Mouse (Mus musculus): ENCODE results near the gene Sag. TPM values are rescaled to one million over a fixed set of nuclear protein-coding genes. Genes with fewer than 3 reads are reported as not detected.
A peak's percentile ranks its signal among the peaks of the same experiment; 100 is the strongest.
"Not testable (repeated sequence)": the region's sequence is repeated elsewhere in the genome, so short reads cannot be mapped to it uniquely, and the experiment has no call there.

Gene Sag
- total and polyA plus RNA-seq, 2 experiments from 2014 or later, result 1.3 to 1.4 TPM

DNA sequence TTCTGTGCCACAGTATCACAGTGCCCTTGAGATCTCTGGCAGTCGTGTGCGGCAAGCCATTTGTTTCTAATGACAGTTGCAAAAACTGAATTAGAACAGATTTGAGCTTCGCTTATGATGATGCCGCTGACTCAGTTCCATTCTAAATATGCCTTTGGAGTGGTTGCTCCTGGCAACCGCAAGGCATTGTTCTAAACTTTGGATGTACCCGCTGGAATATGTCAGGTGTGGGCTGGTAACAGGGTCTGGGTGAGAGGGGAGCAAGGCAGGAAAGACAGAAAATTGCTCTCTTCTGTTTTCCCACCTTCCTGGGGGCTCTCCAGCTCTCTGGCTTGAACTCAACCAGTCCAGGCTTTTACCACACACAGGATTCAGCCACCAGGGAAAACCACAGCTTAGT is 9.7 kb downstream of the Sag start:
- WGBS, result 48% methylated on average over 6 of the region's 6 CpGs
- no peaks in the 10 kb centered on the region for H3K36me3 ChIP-seq (ENCODE audit: insufficient read depth, low read length)
- no peaks in the 10 kb centered on the region for H3K9me3 ChIP-seq (ENCODE audit: low read length)
- H3K27me3 ChIP-seq (ENCODE audit: insufficient read depth, low read length), result no peaks in the 10 kb centered on the region
- H3K4me2 ChIP-seq (ENCODE audit: low read depth, low read length), result no peak overlapping the region
- ATAC-seq (0 out of 2 replicates have a peak, but pooled peaks have one; percentile 38), DNase-seq (ENCODE audit: low spot score) (peak; percentile 9)
- no peak overlapping the region for H3K4me3 ChIP-seq (ENCODE audit: low read length)
- TF ChIP-seq CTCF (IDR thresholded peaks at IDR 0.05; ENCODE audit: low read depth), result no peak
- H3K9ac ChIP-seq (replicated peaks; ENCODE audit: low read length), result no peak overlapping the region
- H3K27ac ChIP-seq, result no peak overlapping the region
- no peaks in the 10 kb centered on the region for H3K4me1 ChIP-seq (ENCODE audit: insufficient read depth, low read length)

DNA sequence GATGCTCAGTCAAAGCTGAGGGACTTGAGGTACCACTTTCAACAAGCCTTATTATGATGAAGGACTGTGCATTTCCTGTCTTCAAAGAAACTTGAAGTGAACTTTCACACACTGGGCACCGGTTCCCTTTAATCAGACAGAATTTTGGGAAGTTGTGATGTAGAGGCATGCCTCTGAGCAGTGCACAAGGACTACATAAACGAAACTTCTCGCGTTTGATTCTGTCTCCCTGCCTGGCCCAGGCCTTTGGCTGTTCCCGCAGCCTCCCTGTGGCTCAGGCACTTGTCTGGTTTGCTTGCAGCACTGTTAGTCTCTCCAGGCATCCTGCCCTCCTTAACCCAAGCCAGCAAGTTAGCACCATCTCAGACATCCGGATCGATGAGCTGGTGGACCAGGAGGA is 10.2 kb downstream of the Sag start:
- H3K36me3 ChIP-seq (ENCODE audit: insufficient read depth, low read length), result no peaks in the 10 kb centered on the region
- 60% methylated on average over 7 of the region's 7 CpGs for WGBS
- H3K9me3 ChIP-seq (ENCODE audit: low read length), result no peaks in the 10 kb centered on the region
- no peak for TF ChIP-seq CTCF (IDR thresholded peaks at IDR 0.05; ENCODE audit: low read depth)
- no peak overlapping the region for H3K27ac ChIP-seq
- H3K4me2 ChIP-seq (ENCODE audit: low read depth, low read length), result no peak overlapping the region
- no peak overlapping the region for H3K9ac ChIP-seq (replicated peaks; ENCODE audit: low read length)
- H3K4me3 ChIP-seq (ENCODE audit: low read length), result no peak overlapping the region
- H3K4me1 ChIP-seq (ENCODE audit: insufficient read depth, low read length), result no peaks in the 10 kb centered on the region
- ATAC-seq (peak; percentile 38; the same call in 1 of the 2 replicates), DNase-seq (ENCODE audit: low spot score) (no peak)
- H3K27me3 ChIP-seq (ENCODE audit: insufficient read depth, low read length), result no peaks in the 10 kb centered on the region

DNA sequence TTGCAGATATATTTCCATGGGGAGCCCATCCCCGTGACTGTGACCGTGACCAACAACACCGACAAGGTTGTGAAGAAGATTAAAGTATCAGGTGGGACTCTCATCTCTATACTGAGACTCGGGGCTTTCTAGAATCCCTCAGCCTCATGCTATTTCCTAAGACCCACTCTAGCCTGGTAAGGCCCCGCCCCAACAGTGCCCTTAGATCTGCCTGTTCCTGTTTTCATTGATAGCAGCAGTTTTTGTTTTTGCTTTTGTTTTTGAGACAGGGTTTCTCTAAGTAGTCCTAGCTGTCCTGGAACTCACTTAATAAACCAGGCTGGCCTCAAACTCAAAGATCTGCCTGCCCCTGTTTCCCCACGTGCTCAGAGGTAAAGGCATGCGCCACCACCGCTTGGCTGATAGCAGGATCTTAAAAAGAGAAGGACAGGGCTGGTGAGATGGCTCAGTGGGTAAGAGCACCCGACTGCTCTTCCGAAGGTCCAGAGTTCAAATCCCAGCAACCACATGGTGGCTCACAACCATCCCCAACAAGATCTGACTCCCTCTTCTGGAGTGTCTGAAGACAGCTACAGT is 21.0 kb downstream of the Sag start:
- Histone ChIP-seq H3K27me3 (ENCODE audit: insufficient read depth, low read length) (no peaks in the 10 kb centered on the region), H3K36me3 (ENCODE audit: insufficient read depth, low read length) (no peaks in the 10 kb centered on the region), H3K9ac (replicated peaks; ENCODE audit: low read length) (no peak overlapping the region), H3K27ac (no peak overlapping the region), H3K4me2 (ENCODE audit: low read depth, low read length) (no peak overlapping the region), H3K9me3 (ENCODE audit: low read length) (no peaks in the 10 kb centered on the region), H3K4me1 (ENCODE audit: insufficient read depth, low read length) (no peaks in the 10 kb centered on the region), H3K4me3 (ENCODE audit: low read length) (no peak overlapping the region)
- 93% methylated on average over 10 of the region's 10 CpGs for WGBS
- no peak for TF ChIP-seq CTCF (IDR thresholded peaks at IDR 0.05; ENCODE audit: low read depth)
- ATAC-seq, result no peak
- DNase-seq (ENCODE audit: low spot score), result no peak

- no peaks in the 10 kb centered on the region for H3K36me3 ChIP-seq (ENCODE audit: insufficient read depth, low read length)
- H3K27me3 ChIP-seq (ENCODE audit: insufficient read depth, low read length), result no peaks in the 10 kb centered on the region
- TF ChIP-seq CTCF (IDR thresholded peaks at IDR 0.05; ENCODE audit: low read depth), result no peak
- no peaks in the 10 kb centered on the region for H3K9me3 ChIP-seq (ENCODE audit: low read length)
- no peak overlapping the region for H3K4me3 ChIP-seq (ENCODE audit: low read length)
- 88% methylated on average over 5 of the region's 5 CpGs for WGBS
- no peaks in the 10 kb centered on the region for H3K4me1 ChIP-seq (ENCODE audit: insufficient read depth, low read length)
- H3K4me2 ChIP-seq (ENCODE audit: low read depth, low read length), result no peak overlapping the region
- ATAC-seq (no peak), DNase-seq (ENCODE audit: low spot score) (no peak)
- no peak overlapping the region for H3K9ac ChIP-seq (replicated peaks; ENCODE audit: low read length)
- no peak overlapping the region for H3K27ac ChIP-seq
Observed at GRCm38 (mm10) chr1:87825281-87825680, 21.8 kb downstream of the Sag start.

DNA sequence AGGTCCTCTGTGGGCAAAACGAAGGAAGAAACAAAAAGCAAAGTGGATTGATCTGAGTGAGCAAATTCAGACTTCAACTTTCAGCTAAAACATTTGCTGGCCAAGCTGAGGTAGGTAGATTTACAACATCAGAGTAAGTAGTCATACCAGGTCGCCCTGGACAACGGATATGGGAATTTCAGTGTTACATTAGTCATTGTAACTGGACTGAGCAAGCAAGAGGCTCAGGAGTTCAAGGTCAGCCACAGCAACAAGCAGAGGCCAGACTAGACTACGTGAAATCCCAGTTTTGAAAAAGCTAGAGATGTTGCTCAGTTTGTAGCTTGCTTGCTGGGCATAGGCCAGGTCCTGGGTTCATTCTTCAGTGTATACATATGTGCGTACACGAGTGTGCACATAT is 22.5 kb downstream of the Sag start:
- no peak overlapping the region for H3K4me3 ChIP-seq (ENCODE audit: low read length)
- 84% methylated on average over 6 of the region's 6 CpGs for WGBS
- no peak overlapping the region for H3K9ac ChIP-seq (replicated peaks; ENCODE audit: low read length)
- H3K4me1 ChIP-seq (ENCODE audit: insufficient read depth, low read length), result no peaks in the 10 kb centered on the region
- no peaks in the 10 kb centered on the region for H3K27me3 ChIP-seq (ENCODE audit: insufficient read depth, low read length)
- ATAC-seq, result no peak
- TF ChIP-seq CTCF (IDR thresholded peaks at IDR 0.05; ENCODE audit: low read depth), result no peak
- H3K4me2 ChIP-seq (ENCODE audit: low read depth, low read length), result no peak overlapping the region
- H3K36me3 ChIP-seq (ENCODE audit: insufficient read depth, low read length), result no peaks in the 10 kb centered on the region
- DNase-seq (ENCODE audit: low spot score), result no peak
- H3K9me3 ChIP-seq (ENCODE audit: low read length), result no peaks in the 10 kb centered on the region
- H3K27ac ChIP-seq, result no peak overlapping the region

DNA sequence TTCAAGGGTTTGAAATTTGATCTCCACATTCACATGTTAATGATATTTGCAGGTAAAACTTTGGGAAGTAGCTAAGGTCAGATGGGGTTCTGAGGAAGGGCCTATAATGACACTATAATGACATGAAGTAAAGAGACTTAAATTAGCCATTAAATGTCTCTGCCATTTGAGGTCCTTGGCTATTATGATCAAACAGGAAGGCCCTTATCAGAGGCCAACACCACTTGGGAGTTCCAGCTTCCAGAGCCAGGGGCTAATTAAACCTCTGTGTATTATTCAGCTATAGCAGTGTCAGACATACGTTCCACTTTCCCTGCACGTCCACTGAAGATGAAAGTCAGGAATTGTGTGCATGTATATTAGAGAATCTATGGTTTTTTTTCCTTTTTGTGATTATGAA is 23.0 kb downstream of the Sag start:
- Histone ChIP-seq H3K4me3 (ENCODE audit: low read length) (no peak overlapping the region), H3K27me3 (ENCODE audit: insufficient read depth, low read length) (no peaks in the 10 kb centered on the region), H3K9ac (replicated peaks; ENCODE audit: low read length) (no peak overlapping the region), H3K4me2 (ENCODE audit: low read depth, low read length) (no peak overlapping the region), H3K4me1 (ENCODE audit: insufficient read depth, low read length) (no peaks in the 10 kb centered on the region), H3K9me3 (ENCODE audit: low read length) (no peaks in the 10 kb centered on the region), H3K36me3 (ENCODE audit: insufficient read depth, low read length) (no peaks in the 10 kb centered on the region), H3K27ac (no peak overlapping the region)
- ATAC-seq (no peak), DNase-seq (ENCODE audit: low spot score) (no peak)
- no peak for TF ChIP-seq CTCF (IDR thresholded peaks at IDR 0.05; ENCODE audit: low read depth)
- 80% methylated on average over 2 of the region's 2 CpGs for WGBS

- H3K9me3 ChIP-seq (ENCODE audit: low read length); H3K27me3 ChIP-seq (ENCODE audit: insufficient read depth, low read length); H3K9ac ChIP-seq (replicated peaks; ENCODE audit: low read length); H3K4me3 ChIP-seq (ENCODE audit: low read length); ATAC-seq; H3K4me1 ChIP-seq (ENCODE audit: insufficient read depth, low read length); DNase-seq (ENCODE audit: low spot score); H3K27ac ChIP-seq; H3K36me3 ChIP-seq (ENCODE audit: insufficient read depth, low read length); H3K4me2 ChIP-seq (ENCODE audit: low read depth, low read length): not testable (repeated sequence)
- WGBS, result 86% methylated on average over 1 of the region's 1 CpGs
Observed at GRCm38 (mm10) chr1:87827476-87827875, 24.0 kb downstream of the Sag start.
